25 mouse cellular contexts compared by ENCODE assay signal in genomic region chr1:163273132-163273531, GRCm38 (mm10). TPM values are rescaled to one million over a fixed set of nuclear protein-coding genes. Genes with fewer than 3 reads are reported as not detected.
DNase-seq lines count a peak whose midpoint lies in the region; ATAC-seq and TF ChIP-seq lines count a peak whose summit lies in the region.
"Had no signal": no experiment of that assay in that cellular context is flagged by ENCODE, and none has a peak within 500 bp of the region (broad histone marks: within the 10 kb centered on the region; RNA-seq: fewer than 3 reads in every experiment).

No protein-coding gene starts in this region.

- no peak for TF ChIP-seq CTCF in embryonic fibroblast, embryonic 13.5 days (IDR thresholded peaks at IDR 0.05; ENCODE audit: borderline replicate concordance, insufficient read depth, low read length)

- no peak overlapping the region for H3K4me2 ChIP-seq in midbrain, embryonic 11.5 days
- H3K4me2 ChIP-seq: forebrain, embryonic 12.5 days; forebrain, embryonic 15.5 days; heart, embryonic 12.5 days; heart, embryonic 15.5 days; hindbrain, embryonic 12.5 days; hindbrain, embryonic 15.5 days had no signal

- no peak overlapping the region for H3K4me3 ChIP-seq in embryonic fibroblast, embryonic 13.5 days (ENCODE audit: insufficient read depth, low read length)
- no peak overlapping the region for H3K4me3 ChIP-seq in midbrain, embryonic 11.5 days (ENCODE audit: low read depth, low read length)
- no peak overlapping the region for H3K4me3 ChIP-seq in hindbrain, embryonic 10.5 days
- H3K4me3 ChIP-seq: forebrain, embryonic 12.5 days; forebrain, embryonic 15.5 days; heart, embryonic 12.5 days; heart, embryonic 15.5 days; hindbrain, embryonic 12.5 days; hindbrain, embryonic 15.5 days had no signal

- no peak for ATAC-seq in midbrain, embryonic 11.5 days (ENCODE audit: low FRiP score)
- ATAC-seq: forebrain, embryonic 15.5 days; intestine, postnatal 0 days; Patski had no signal

- no peaks in the 10 kb centered on the region for H3K9me3 ChIP-seq in midbrain, embryonic 11.5 days (ENCODE audit: control insufficient read depth, low read length)
- no peaks in the 10 kb centered on the region for H3K9me3 ChIP-seq in hindbrain, embryonic 10.5 days
- H3K9me3 ChIP-seq: forebrain, embryonic 12.5 days; forebrain, embryonic 15.5 days; G1E; heart, embryonic 12.5 days; heart, embryonic 15.5 days; hindbrain, embryonic 12.5 days; hindbrain, embryonic 15.5 days had no signal

- no peak overlapping the region for H3K9ac ChIP-seq in midbrain, embryonic 11.5 days (ENCODE audit: low read length)
- H3K9ac ChIP-seq: forebrain, embryonic 12.5 days; forebrain, embryonic 15.5 days; heart, embryonic 12.5 days; heart, embryonic 15.5 days; hindbrain, embryonic 12.5 days; hindbrain, embryonic 15.5 days had no signal

- DNase-seq in 3134 (ENCODE audit: extremely low read depth, insufficient read length, low spot score) (peak; percentile 50), 3T3-L1 (ENCODE audit: low read depth, low spot score) (peak; percentile 66)
- no peak for DNase-seq in urinary bladder, postnatal 14 days (ENCODE audit: low spot score)
- DNase-seq in midbrain, embryonic 11.5 days (ENCODE audit: low spot score, missing footprints) = no peak
- no peak for DNase-seq in hindbrain, embryonic 10.5 days (ENCODE audit: low spot score)
- DNase-seq: adrenal gland, postnatal 10 days; adrenal gland, postnatal 36 days; cerebellum, adult 18-20 months; cerebellum, adult 9-10 months; cerebellum, postnatal 14 days; gastrocnemius, postnatal 14 days; heart, adult 18-20 months; heart, postnatal 14 days; heart, postnatal 4 days had no signal

- H3K36me3 ChIP-seq in midbrain, embryonic 11.5 days (ENCODE audit: control insufficient read depth, insufficient read depth, low read length) = no peaks in the 10 kb centered on the region
- no peaks in the 10 kb centered on the region for H3K36me3 ChIP-seq in hindbrain, embryonic 10.5 days
- H3K36me3 ChIP-seq: forebrain, embryonic 12.5 days; forebrain, embryonic 15.5 days; G1E; heart, embryonic 12.5 days; heart, embryonic 15.5 days; hindbrain, embryonic 12.5 days; hindbrain, embryonic 15.5 days had no signal

- H3K27ac ChIP-seq in embryonic fibroblast, embryonic 13.5 days (ENCODE audit: insufficient read depth, low read length) = peak overlapping the region; percentile 81; the same call in 1 of the 2 replicates
- no peak overlapping the region for H3K27ac ChIP-seq in midbrain, embryonic 11.5 days (ENCODE audit: low read depth, low read length)
- H3K27ac ChIP-seq in hindbrain, embryonic 10.5 days = no peak overlapping the region
- H3K27ac ChIP-seq: forebrain, embryonic 12.5 days; forebrain, embryonic 15.5 days; heart, embryonic 15.5 days; hindbrain, embryonic 12.5 days; hindbrain, embryonic 15.5 days had no signal

- no peak for TF ChIP-seq POLR2A in embryonic fibroblast, embryonic 13.5 days (IDR thresholded peaks at IDR 0.05; ENCODE audit: low read depth, low read length)

- H3K4me1 ChIP-seq in embryonic fibroblast, embryonic 13.5 days (ENCODE audit: control insufficient read depth, insufficient read depth, low read length) = peaks cover 17% of the 10 kb centered on the region
- no peaks in the 10 kb centered on the region for H3K4me1 ChIP-seq in midbrain, embryonic 11.5 days (ENCODE audit: control insufficient read depth, insufficient read depth, low read length)
- no peaks in the 10 kb centered on the region for H3K4me1 ChIP-seq in hindbrain, embryonic 10.5 days (replicated peaks)
- H3K4me1 ChIP-seq: forebrain, embryonic 12.5 days; forebrain, embryonic 15.5 days; heart, embryonic 12.5 days; heart, embryonic 15.5 days; hindbrain, embryonic 12.5 days; hindbrain, embryonic 15.5 days had no signal

- WGBS in midbrain, embryonic 11.5 days = 92% methylated on average over 3 of the region's 3 CpGs
- WGBS in hindbrain, embryonic 10.5 days = 86% methylated on average over 3 of the region's 3 CpGs

- no peaks in the 10 kb centered on the region for H3K27me3 ChIP-seq in midbrain, embryonic 11.5 days (ENCODE audit: control insufficient read depth, insufficient read depth, low read length)
- no peaks in the 10 kb centered on the region for H3K27me3 ChIP-seq in hindbrain, embryonic 10.5 days (ENCODE audit: insufficient read depth, poor library complexity, severe bottlenecking)
- H3K27me3 ChIP-seq: CH12.LX; forebrain, embryonic 12.5 days; forebrain, embryonic 15.5 days; heart, embryonic 12.5 days; heart, embryonic 15.5 days; hindbrain, embryonic 12.5 days; hindbrain, embryonic 15.5 days; Patski had no signal

RNA-seq across cellular contexts. Expression of gene Prrx1, which starts 40.4 kb away (rescaled TPM):
- polyA plus RNA-seq in embryonic fibroblast, embryonic 13.5 days (2011; ENCODE audit: insufficient read length, low read depth, missing spikeins) = 429 and 537 TPM in 2 replicates
- polyA plus RNA-seq in midbrain, embryonic 11.5 days (2014; fragmentation: Nextera tagmentation; extraction: Ambion mirVana) = 14.2 and 16.5 TPM in 2 replicates
- polyA plus RNA-seq in hindbrain, embryonic 10.5 days (2016; fragmentation: Nextera tagmentation; extraction: Ambion mirVana) = 28.9 and 33.1 TPM in 2 replicates
- polyA plus RNA-seq: G1E had no signal

Comparison
In these comparisons a context has a peak if more than half of its experiments do, and no peak if none do; other contexts are left out.
1. DNase-seq: peak in 3134 (single experiment) and 3T3-L1 (single experiment); none in urinary bladder, postnatal 14 days (single experiment), midbrain, embryonic 11.5 days (single experiment) and hindbrain, embryonic 10.5 days (single experiment).
2. RNA of gene Prrx1, which starts 40.4 kb away (polyA plus RNA-seq): 429 to 537 TPM in embryonic fibroblast, embryonic 13.5 days; 28.9 to 33.1 TPM in hindbrain, embryonic 10.5 days and 14.2 to 16.5 TPM in midbrain, embryonic 11.5 days; every median in the first group is over 10 times any median in the second.